Mouse (Mus musculus): ENCODE results near the gene Atpaf1.

The Atpaf1 gene

DNA sequence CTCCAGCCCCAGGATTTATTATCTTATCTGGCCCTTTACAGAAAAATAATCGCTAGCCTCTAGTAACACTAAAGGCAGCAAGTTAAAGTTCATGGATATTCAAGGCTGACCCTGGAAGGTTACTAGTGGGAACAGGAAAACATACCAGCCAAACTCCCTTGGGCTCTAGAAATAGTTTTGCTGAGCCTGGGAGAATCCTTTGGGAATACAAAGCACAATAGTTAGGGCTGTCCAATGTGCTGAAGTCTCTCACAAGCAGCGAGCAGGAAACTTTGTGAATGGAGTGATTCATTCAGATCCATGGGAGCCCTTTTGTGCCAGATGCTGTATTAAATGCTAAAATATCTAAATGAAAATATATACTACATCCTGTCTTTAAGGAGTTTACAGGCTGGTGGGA, 62.0 kb downstream of the Atpaf1 start:
- ATAC-seq (ENCODE audit: insufficient number of reproducible peaks, low FRiP score, low TSS enrichment), result no peak

DNA sequence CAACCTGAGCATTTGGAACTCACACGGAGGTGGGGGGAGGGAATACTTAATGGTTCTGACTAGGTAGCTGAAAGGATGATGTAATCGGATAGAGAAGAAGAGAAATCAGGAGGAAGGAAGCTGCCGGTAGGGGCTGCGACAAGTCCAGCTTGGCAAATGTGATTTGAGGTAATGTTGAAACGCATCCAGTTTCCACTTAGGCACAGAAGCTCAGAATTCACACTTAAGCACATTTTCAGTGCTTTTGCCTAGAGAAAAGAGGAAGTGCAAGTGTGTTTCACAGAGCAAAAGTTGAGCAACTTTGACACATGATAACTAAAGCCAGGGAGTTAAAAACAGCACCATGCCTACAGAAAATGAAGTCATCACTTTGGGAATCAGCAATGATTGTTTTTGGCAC, 62.8 kb downstream of the Atpaf1 start:
- ATAC-seq (ENCODE audit: insufficient number of reproducible peaks, low FRiP score, low TSS enrichment), result no peak

DNA sequence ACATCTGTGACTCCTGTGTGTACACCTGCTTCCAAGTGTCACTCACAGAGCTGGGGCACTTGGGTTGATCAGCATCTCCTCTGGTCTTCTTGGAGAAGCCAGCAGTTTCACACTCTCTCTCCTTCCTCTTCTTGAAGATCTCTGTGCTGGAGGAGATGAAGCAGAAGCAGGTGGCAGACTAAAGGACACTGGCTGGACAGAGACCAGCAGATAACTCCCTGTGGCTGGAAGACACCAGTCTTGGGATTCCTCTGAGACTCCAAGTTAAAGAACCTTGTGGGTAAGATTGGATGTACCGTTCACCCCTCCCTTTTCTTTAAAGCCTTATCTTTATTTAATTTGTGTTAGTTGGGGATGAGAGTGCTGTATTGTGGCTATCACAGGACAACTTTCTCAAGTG, 63.5 kb downstream of the Atpaf1 start:
- no peak for ATAC-seq (ENCODE audit: insufficient number of reproducible peaks, low FRiP score, low TSS enrichment)

- ATAC-seq (ENCODE audit: insufficient number of reproducible peaks, low FRiP score, low TSS enrichment), result no peak
Observed at GRCm38 (mm10) chr4:115848990-115849677, 64.5 kb downstream of the Atpaf1 start.

- ATAC-seq (ENCODE audit: insufficient number of reproducible peaks, low FRiP score, low TSS enrichment), result no peak
Observed at GRCm38 (mm10) chr4:115850111-115850510, 65.5 kb downstream of the Atpaf1 start.

GRCm38 (mm10) chr4:115850631-115851030, 66.0 kb downstream of the Atpaf1 start:
- ATAC-seq (ENCODE audit: insufficient number of reproducible peaks, low FRiP score, low TSS enrichment), result no peak

DNA sequence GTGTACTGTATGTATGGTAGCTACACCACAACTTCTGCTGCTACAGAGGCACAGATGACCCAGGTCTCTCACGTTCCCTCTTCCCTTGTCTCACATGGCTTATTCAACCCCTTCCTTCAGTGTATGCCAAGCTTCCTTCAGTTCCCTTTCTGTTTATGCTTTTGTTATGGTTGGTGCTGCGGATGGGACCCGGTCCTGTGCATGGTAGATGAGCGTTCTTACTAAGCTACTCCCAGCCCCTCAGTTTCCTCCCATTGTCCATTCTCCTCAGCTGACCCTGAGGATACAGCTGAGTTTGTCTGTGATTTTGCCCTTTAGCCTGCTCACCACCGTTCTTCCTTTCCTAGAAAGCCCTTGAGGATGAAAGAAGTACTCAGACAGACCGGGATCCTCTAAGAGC, 67.0 kb downstream of the Atpaf1 start:
- ATAC-seq (ENCODE audit: insufficient number of reproducible peaks, low FRiP score, low TSS enrichment), result no peak

DNA sequence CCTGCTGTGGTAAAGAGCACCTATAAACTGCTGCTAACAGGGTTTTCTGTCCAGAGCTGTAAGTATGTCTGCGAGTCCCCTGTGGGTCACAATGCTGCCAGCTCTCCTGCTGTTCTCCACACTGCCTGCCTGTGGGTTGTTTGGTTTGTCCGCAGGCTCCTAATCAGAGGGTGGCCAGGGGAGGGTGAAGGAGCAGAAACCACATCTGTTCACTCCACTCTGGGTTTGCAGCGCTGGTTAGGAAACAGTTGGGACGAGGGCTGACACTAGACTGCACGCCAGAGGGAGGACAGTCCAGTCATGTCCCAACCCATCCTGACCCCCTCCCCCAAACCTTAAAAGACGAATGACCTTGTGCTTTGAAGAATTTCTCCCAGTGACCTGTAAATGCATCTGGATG, 70.5 kb downstream of the Atpaf1 start:
- no peak for ATAC-seq (ENCODE audit: insufficient number of reproducible peaks, low FRiP score, low TSS enrichment)

- ATAC-seq (ENCODE audit: insufficient number of reproducible peaks, low FRiP score, low TSS enrichment), result no peak
Observed at GRCm38 (mm10) chr4:115855609-115856008, 71.0 kb downstream of the Atpaf1 start.

GRCm38 (mm10) chr4:115856282-115856681, 71.7 kb downstream of the Atpaf1 start:
- ATAC-seq (ENCODE audit: insufficient number of reproducible peaks, low FRiP score, low TSS enrichment), result no peak

GRCm38 (mm10) chr4:115857293-115857883, 72.8 kb downstream of the Atpaf1 start:
- ATAC-seq (ENCODE audit: insufficient number of reproducible peaks, low FRiP score, low TSS enrichment), result no peak

DNA sequence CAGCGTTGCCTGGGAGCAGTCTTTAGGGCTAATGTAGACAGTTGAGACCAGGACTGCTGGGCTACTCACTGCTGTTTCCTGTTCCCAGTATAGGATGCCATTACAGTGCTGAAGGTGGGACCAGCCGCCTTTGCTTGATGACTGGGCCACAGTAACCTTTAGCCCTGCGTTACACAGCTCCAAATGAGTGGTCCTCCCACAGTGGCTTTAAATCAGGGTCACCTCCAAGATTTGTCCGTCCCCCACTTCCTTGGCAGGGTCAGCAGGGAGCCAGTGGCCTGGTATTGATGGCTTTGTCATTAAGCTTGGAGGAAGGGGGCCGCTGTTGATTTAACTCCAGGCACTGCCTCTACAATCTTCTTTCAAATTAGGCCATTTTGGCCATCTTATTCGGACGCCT, 78.7 kb downstream of the Atpaf1 start:
- no peak for ATAC-seq (ENCODE audit: insufficient number of reproducible peaks, low FRiP score, low TSS enrichment)

- no peak for ATAC-seq (ENCODE audit: insufficient number of reproducible peaks, low FRiP score, low TSS enrichment)
Observed at GRCm38 (mm10) chr4:115863880-115864279, 79.3 kb downstream of the Atpaf1 start.
